Mouse (Mus musculus): ENCODE data around the gene Hnrnpc. TPM values are rescaled to one million over a fixed set of nuclear protein-coding genes. Genes with fewer than 3 reads are reported as not detected.
A peak's percentile ranks its signal among the peaks of the same experiment; 100 is the strongest.

The Hnrnpc gene
- 506 and 686 TPM in 2 replicates for polyA plus RNA-seq (2016; fragmentation: Nextera tagmentation; extraction: Ambion mirVana)

DNA sequence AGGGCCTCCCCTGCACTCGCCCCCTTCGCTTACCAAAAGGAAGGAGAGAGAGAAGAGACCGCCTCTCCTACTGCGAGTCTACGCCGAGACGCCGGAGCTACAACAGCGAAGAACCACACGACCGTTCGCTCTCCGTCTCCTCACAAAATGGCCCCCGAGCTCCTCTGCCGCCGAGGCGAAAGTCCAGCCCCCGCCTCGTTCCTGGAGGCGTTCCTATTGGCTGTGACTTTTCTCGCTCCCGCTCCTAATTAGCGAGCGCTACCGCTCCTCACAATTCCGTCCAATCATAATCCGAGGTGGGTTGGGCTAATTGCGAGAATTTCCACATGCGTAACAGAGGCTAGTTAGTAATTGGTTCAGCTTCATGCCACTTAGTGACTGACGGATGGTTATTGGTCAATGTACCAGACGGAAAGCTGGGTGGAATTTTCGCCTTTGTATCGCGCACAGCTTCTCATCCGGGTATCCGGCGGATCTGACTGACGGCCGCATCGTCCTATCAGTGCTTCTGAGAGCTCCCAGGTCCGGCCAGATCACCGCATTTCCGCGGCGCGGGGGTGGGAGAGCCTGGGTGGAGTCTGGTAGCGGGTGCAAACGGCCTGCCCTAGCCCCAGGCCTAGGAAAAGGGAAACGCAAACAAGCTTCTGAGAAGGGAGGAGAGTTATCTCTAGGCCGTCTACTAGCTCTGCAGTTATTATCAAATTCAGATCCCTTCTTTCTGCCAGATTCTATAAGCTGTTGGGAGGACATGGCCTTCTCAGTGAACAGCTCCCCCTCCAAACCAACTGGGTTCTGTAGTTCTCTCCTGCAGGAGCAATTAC lies at the start of gene Hnrnpc:
Gene Hnrnpc, minus strand, starts transcription at position 173 of the 821 bp plus-strand sequence.
- DNase-seq (ENCODE audit: low spot score) = peak; percentile 100
- under 1% methylated on average over 50 of the region's 50 CpGs for WGBS
- H3K9me3 ChIP-seq = no peaks in the 10 kb centered on the region
- H3K4me1 ChIP-seq = 0 out of 2 replicates have a peak, but pooled peaks cover 18% of the 10 kb centered on the region
- peaks cover 8% of the 10 kb centered on the region for H3K36me3 ChIP-seq
- H3K27me3 ChIP-seq (ENCODE audit: insufficient read depth, poor library complexity, severe bottlenecking) = no peaks in the 10 kb centered on the region
- peak within 1 kb of the TSS; percentile 99 for H3K4me3 ChIP-seq
- peak within 1 kb of the TSS; percentile 99 for H3K27ac ChIP-seq

- Histone ChIP-seq H3K27ac (no peak overlapping the region), H3K4me3 (no peak overlapping the region), H3K36me3 (no peaks in the 10 kb centered on the region), H3K27me3 (ENCODE audit: insufficient read depth, poor library complexity, severe bottlenecking) (no peaks in the 10 kb centered on the region), H3K9me3 (no peaks in the 10 kb centered on the region), H3K4me1 (no peaks in the 10 kb centered on the region)
- DNase-seq (ENCODE audit: low spot score) = no peak
- 58% methylated on average over 3 of the region's 3 CpGs for WGBS
These were observed 48.8 kb upstream of the Hnrnpc start for GRCm38 (mm10) chr14:52152613-52153012.

DNA sequence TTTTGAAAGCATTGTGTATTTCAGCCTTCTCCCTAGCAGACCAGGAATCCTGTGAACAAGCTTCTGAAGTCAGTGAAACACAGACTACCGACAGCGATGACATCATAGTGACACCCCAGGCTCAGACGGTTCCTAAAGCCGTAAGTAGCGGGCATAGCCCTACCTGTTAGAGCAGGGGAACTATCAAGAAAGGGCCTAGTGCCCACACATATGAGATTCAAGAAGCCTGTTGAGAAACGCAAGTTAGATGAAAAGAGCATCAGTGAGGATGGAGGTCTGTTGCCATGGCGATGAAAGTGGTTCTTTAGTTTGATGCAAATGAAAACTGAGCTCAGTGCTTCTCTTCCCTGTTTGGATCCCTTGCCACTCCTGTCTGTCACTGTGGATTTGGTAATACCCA lies 48.4 kb upstream of the Hnrnpc start:
- Histone ChIP-seq H3K4me3 (no peak overlapping the region), H3K9me3 (no peaks in the 10 kb centered on the region), H3K27me3 (ENCODE audit: insufficient read depth, poor library complexity, severe bottlenecking) (no peaks in the 10 kb centered on the region), H3K27ac (no peak overlapping the region), H3K4me1 (no peaks in the 10 kb centered on the region), H3K36me3 (no peaks in the 10 kb centered on the region)
- WGBS = 36% methylated on average over 7 of the region's 7 CpGs
- no peak for DNase-seq (ENCODE audit: low spot score)

- 66% methylated on average over 4 of the region's 4 CpGs for WGBS
- no peak for DNase-seq (ENCODE audit: low spot score)
- Histone ChIP-seq H3K27ac (no peak overlapping the region), H3K27me3 (ENCODE audit: insufficient read depth, poor library complexity, severe bottlenecking) (no peaks in the 10 kb centered on the region), H3K4me1 (no peaks in the 10 kb centered on the region), H3K36me3 (no peaks in the 10 kb centered on the region), H3K9me3 (no peaks in the 10 kb centered on the region), H3K4me3 (no peak overlapping the region)
These were observed 46.1 kb upstream of the Hnrnpc start for GRCm38 (mm10) chr14:52149888-52150287.

GRCm38 (mm10) chr14:52146540-52146939 lies 42.7 kb upstream of the Hnrnpc start:
- H3K4me3 ChIP-seq = no peak overlapping the region
- H3K27ac ChIP-seq = no peak overlapping the region
- WGBS = 60% methylated on average over 4 of the region's 4 CpGs
- DNase-seq (ENCODE audit: low spot score) = no peak
- H3K4me1 ChIP-seq = no peaks in the 10 kb centered on the region; the same call in 1 of the 2 replicates
- no peaks in the 10 kb centered on the region for H3K9me3 ChIP-seq
- no peaks in the 10 kb centered on the region for H3K36me3 ChIP-seq
- H3K27me3 ChIP-seq (ENCODE audit: insufficient read depth, poor library complexity, severe bottlenecking) = no peaks in the 10 kb centered on the region

- DNase-seq (ENCODE audit: low spot score) = no peak
- H3K27ac ChIP-seq = no peak overlapping the region
- 74% methylated on average over 4 of the region's 4 CpGs for WGBS
- H3K36me3 ChIP-seq = no peaks in the 10 kb centered on the region
- no peak overlapping the region for H3K4me3 ChIP-seq
- H3K9me3 ChIP-seq = no peaks in the 10 kb centered on the region
- H3K27me3 ChIP-seq (ENCODE audit: insufficient read depth, poor library complexity, severe bottlenecking) = no peaks in the 10 kb centered on the region
- H3K4me1 ChIP-seq = peaks cover 15% of the 10 kb centered on the region
These were observed 40.3 kb upstream of the Hnrnpc start for GRCm38 (mm10) chr14:52144165-52144564.

DNA sequence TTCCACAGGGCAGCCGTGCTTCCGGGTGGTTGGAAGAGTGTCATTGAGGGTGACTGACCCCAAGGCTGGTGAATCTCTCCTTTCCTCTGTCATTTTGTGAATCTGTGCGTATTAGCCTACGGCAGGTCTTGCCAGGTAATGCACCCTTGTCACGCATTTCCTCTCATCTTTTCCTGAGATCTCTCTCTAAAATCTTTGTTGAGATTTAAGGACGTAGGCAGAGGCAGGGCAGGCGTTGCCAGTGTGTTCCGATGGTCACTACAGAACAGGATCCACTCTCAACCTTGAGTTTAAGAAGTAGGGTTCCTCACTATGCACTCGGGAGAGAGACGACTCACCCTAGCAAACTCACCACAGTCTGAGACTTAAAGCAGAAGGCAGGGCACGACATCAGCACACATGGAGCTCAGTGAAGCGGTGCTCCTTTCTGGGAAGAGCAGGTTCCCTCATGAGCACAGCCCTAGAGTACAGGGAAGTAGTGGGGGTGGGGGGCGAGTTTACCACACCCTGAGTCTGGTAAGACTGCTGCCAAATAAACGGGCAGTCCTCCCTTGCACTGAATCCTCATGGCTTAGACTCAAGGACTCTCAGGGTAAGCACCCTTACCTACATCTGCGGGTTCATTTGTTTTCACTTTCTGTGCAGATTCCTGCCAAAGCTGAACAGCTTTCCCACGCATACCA lies 37.8 kb upstream of the Hnrnpc start:
- Histone ChIP-seq H3K4me1 (peaks cover 15% of the 10 kb centered on the region), H3K27ac (no peak overlapping the region), H3K4me3 (0 out of 2 replicates have a peak overlapping the region, but pooled peaks have one; percentile 36), H3K27me3 (ENCODE audit: insufficient read depth, poor library complexity, severe bottlenecking) (no peaks in the 10 kb centered on the region), H3K9me3 (no peaks in the 10 kb centered on the region), H3K36me3 (no peaks in the 10 kb centered on the region)
- no peak for DNase-seq (ENCODE audit: low spot score)
- 62% methylated on average over 16 of the region's 16 CpGs for WGBS

GRCm38 (mm10) chr14:52140577-52141444 lies 37.0 kb upstream of the Hnrnpc start:
- WGBS = 38% methylated on average over 19 of the region's 19 CpGs
- H3K4me3 ChIP-seq = peak overlapping the region; percentile 36

GRCm38 (mm10) chr14:52133584-52133983 lies 29.8 kb upstream of the Hnrnpc start:
- 81% methylated on average over 5 of the region's 5 CpGs for WGBS
- DNase-seq (ENCODE audit: low spot score) = no peak
- Histone ChIP-seq H3K27ac (no peak overlapping the region), H3K4me1 (no peaks in the 10 kb centered on the region), H3K27me3 (ENCODE audit: insufficient read depth, poor library complexity, severe bottlenecking) (no peaks in the 10 kb centered on the region), H3K9me3 (no peaks in the 10 kb centered on the region), H3K36me3 (no peaks in the 10 kb centered on the region), H3K4me3 (no peak overlapping the region)

More at GRCm38 (mm10) chr14:52140577-52141444, 37.0 kb upstream of the Hnrnpc start:
- Histone ChIP-seq H3K27me3 (ENCODE audit: insufficient read depth, poor library complexity, severe bottlenecking) (no peaks in the 10 kb centered on the region), H3K27ac (peak overlapping the region; percentile 31; the same call in 1 of the 2 replicates), H3K4me1 (peaks cover 15% of the 10 kb centered on the region), H3K9me3 (no peaks in the 10 kb centered on the region), H3K36me3 (no peaks in the 10 kb centered on the region)
- DNase-seq (ENCODE audit: low spot score) = no peak

GRCm38 (mm10) chr14:52124636-52125035 lies 20.8 kb upstream of the Hnrnpc start:
- peaks cover 8% of the 10 kb centered on the region; the same call in 1 of the 2 replicates for H3K27me3 ChIP-seq (ENCODE audit: insufficient read depth, poor library complexity, severe bottlenecking)
- no peak overlapping the region for H3K27ac ChIP-seq
- H3K9me3 ChIP-seq = no peaks in the 10 kb centered on the region
- no peaks in the 10 kb centered on the region for H3K4me1 ChIP-seq
- WGBS = 94% methylated on average over 3 of the region's 3 CpGs
- H3K4me3 ChIP-seq = no peak overlapping the region
- no peaks in the 10 kb centered on the region for H3K36me3 ChIP-seq
- DNase-seq (ENCODE audit: low spot score) = no peak

DNA sequence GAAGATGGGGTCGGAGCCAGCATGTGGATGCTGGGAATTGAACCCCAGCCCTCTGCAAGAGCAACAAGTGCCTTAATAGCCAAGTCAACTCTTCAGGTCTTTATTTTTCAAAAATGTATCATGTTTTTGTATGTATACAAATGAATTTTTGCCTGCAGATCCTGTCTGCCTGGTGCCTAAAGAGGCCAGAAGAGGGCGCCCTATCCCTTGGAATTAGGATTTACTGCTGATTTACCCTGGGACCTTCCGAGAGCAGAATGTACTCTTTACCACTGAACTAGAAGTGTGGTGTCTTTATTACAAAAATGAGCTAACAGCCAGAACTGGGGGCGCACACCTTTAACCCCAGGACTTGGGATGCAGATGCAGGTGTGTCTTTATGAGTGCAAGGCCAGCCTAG lies 20.1 kb upstream of the Hnrnpc start:
- Histone ChIP-seq H3K9me3 (no peaks in the 10 kb centered on the region), H3K36me3 (no peaks in the 10 kb centered on the region), H3K4me1 (peaks cover 5% of the 10 kb centered on the region), H3K4me3 (no peak overlapping the region), H3K27me3 (ENCODE audit: insufficient read depth, poor library complexity, severe bottlenecking) (peaks cover 8% of the 10 kb centered on the region; the same call in 1 of the 2 replicates), H3K27ac (no peak overlapping the region)
- peak; percentile 83 for DNase-seq (ENCODE audit: low spot score)
- WGBS = 18% methylated on average over 4 of the region's 4 CpGs

DNA sequence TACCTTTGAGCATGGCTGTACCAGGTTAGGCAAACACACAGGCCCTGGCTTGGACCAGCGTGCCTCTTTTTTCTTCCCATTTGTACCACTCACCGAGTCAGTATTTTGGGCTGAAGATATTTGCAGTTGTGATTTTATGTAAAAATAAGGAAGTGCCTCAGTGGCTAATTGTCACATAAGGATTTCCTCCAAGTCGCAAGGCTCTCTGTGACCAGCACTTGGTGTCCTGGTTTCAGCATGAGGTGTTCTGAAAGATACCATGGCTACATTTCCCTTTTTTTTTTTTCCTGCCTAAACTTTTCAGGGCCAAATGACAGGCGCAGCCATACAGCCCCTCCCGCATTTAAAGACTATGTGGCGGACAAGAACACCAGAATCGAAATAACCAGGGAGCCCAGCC lies 16.3 kb upstream of the Hnrnpc start:
- H3K4me3 ChIP-seq = no peak overlapping the region
- WGBS = 59% methylated on average over 7 of the region's 7 CpGs

More for the DNA sequence above, 16.3 kb upstream of the Hnrnpc start:
- Histone ChIP-seq H3K27me3 (ENCODE audit: insufficient read depth, poor library complexity, severe bottlenecking) (peaks cover 8% of the 10 kb centered on the region; the same call in 1 of the 2 replicates), H3K36me3 (no peaks in the 10 kb centered on the region), H3K27ac (no peak overlapping the region), H3K9me3 (no peaks in the 10 kb centered on the region), H3K4me1 (peaks cover 10% of the 10 kb centered on the region)
- DNase-seq (ENCODE audit: low spot score) = no peak

All from heart, embryonic 10.5 days (tissue).